Mouse (Mus musculus): Measurements from ENCODE around the gene Birc2. TPM values are rescaled to one million over a fixed set of nuclear protein-coding genes. Genes with fewer than 3 reads are reported as not detected.

The Birc2 gene
- total and polyA plus RNA-seq, 2 experiments from 2014 or later: 21.3 to 32.8 TPM

GRCm38 (mm10) chr9:7851841-7852240 is 15.0 kb upstream of the Birc2 start:
- no peak overlapping the region for H3K27ac ChIP-seq (ENCODE audit: low read depth)
- TF ChIP-seq CTCF (IDR thresholded peaks at IDR 0.05; ENCODE audit: low read depth) (no peak), EP300 (IDR thresholded peaks at IDR 0.05; ENCODE audit: low read depth) (no peak)
- peaks cover 12% of the 10 kb centered on the region for H3K36me3 ChIP-seq (replicated peaks; ENCODE audit: control insufficient read depth, insufficient read depth, low read length)
- H3K9ac ChIP-seq (replicated peaks; ENCODE audit: low read depth, low read length): no peak overlapping the region
- H3K4me2 ChIP-seq (ENCODE audit: low read depth, low read length): no peak overlapping the region
- DNase-seq (ENCODE audit: low spot score) (no peak), ATAC-seq (ENCODE audit: insufficient read depth, low read depth) (no peak)
- no peaks in the 10 kb centered on the region for H3K27me3 ChIP-seq (ENCODE audit: control insufficient read depth, insufficient read depth, low read length)
- no peaks in the 10 kb centered on the region for H3K9me3 ChIP-seq (replicated peaks; ENCODE audit: control insufficient read depth, low read length)
- 87% methylated on average over 8 of the region's 8 CpGs for WGBS
- no peaks in the 10 kb centered on the region for H3K4me1 ChIP-seq (ENCODE audit: control insufficient read depth, insufficient read depth)
- no peak overlapping the region for H3K4me3 ChIP-seq (ENCODE audit: low read depth, low read length)

DNA sequence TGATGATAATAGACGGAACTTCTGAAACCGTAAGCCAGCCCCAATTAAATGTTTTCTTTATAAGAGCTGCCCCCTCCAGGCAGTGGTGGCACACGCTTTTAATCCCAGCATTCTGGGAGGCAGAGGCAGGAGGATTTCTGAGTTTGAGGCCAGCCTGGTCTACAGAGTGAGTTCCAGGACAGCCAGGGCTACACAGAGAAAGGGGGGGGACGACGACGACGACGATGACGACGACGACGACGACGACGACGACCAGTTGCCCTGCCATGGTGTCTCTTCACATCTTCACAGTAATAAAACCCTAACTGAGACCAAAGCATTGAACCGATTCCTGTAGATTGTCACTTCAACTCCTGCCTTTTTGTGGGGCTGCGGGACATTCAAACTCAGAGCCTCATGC is 11.3 kb upstream of the Birc2 start:
- no peaks in the 10 kb centered on the region for H3K4me1 ChIP-seq (ENCODE audit: control insufficient read depth, insufficient read depth)
- WGBS: 89% methylated on average over 18 of the region's 18 CpGs

GRCm38 (mm10) chr9:7846667-7847199 is 9.9 kb upstream of the Birc2 start:
- Histone ChIP-seq H3K4me1 (ENCODE audit: control insufficient read depth, insufficient read depth) (no peaks in the 10 kb centered on the region), H3K36me3 (replicated peaks; ENCODE audit: control insufficient read depth, insufficient read depth, low read length) (peaks cover 12% of the 10 kb centered on the region), H3K4me2 (ENCODE audit: low read depth, low read length) (no peak overlapping the region), H3K27me3 (ENCODE audit: control insufficient read depth, insufficient read depth, low read length) (no peaks in the 10 kb centered on the region), H3K4me3 (ENCODE audit: low read depth, low read length) (no peak overlapping the region), H3K9me3 (replicated peaks; ENCODE audit: control insufficient read depth, low read length) (no peaks in the 10 kb centered on the region), H3K27ac (ENCODE audit: low read depth) (no peak overlapping the region), H3K9ac (replicated peaks; ENCODE audit: low read depth, low read length) (no peak overlapping the region)
- ATAC-seq (ENCODE audit: insufficient read depth, low read depth) (no peak), DNase-seq (ENCODE audit: low spot score) (no peak)
- 92% methylated on average over 1 of the region's 1 CpGs for WGBS
- TF ChIP-seq CTCF (IDR thresholded peaks at IDR 0.05; ENCODE audit: low read depth) (no peak), EP300 (IDR thresholded peaks at IDR 0.05; ENCODE audit: low read depth) (no peak)

More for the DNA sequence above, 11.3 kb upstream of the Birc2 start:
- Histone ChIP-seq H3K27ac (ENCODE audit: low read depth) (no peak overlapping the region), H3K36me3 (replicated peaks; ENCODE audit: control insufficient read depth, insufficient read depth, low read length) (peaks cover 12% of the 10 kb centered on the region), H3K9me3 (replicated peaks; ENCODE audit: control insufficient read depth, low read length) (no peaks in the 10 kb centered on the region), H3K4me3 (ENCODE audit: low read depth, low read length) (no peak overlapping the region), H3K9ac (replicated peaks; ENCODE audit: low read depth, low read length) (no peak overlapping the region), H3K4me2 (ENCODE audit: low read depth, low read length) (no peak overlapping the region), H3K27me3 (ENCODE audit: control insufficient read depth, insufficient read depth, low read length) (no peaks in the 10 kb centered on the region)
- DNase-seq (ENCODE audit: low spot score) (no peak), ATAC-seq (ENCODE audit: insufficient read depth, low read depth) (no peak)
- TF ChIP-seq CTCF (IDR thresholded peaks at IDR 0.05; ENCODE audit: low read depth) (no peak), EP300 (IDR thresholded peaks at IDR 0.05; ENCODE audit: low read depth) (no peak)

- H3K4me1 ChIP-seq (ENCODE audit: control insufficient read depth, insufficient read depth): no peaks in the 10 kb centered on the region
- H3K27ac ChIP-seq (ENCODE audit: low read depth): no peak overlapping the region
- no peak overlapping the region for H3K4me3 ChIP-seq (ENCODE audit: low read depth, low read length)
- H3K36me3 ChIP-seq (replicated peaks; ENCODE audit: control insufficient read depth, insufficient read depth, low read length): peaks cover 12% of the 10 kb centered on the region
- no peak for DNase-seq (ENCODE audit: low spot score)
- ATAC-seq (ENCODE audit: insufficient read depth, low read depth): no peak
- no peak overlapping the region for H3K4me2 ChIP-seq (ENCODE audit: low read depth, low read length)
- H3K9me3 ChIP-seq (replicated peaks; ENCODE audit: control insufficient read depth, low read length): no peaks in the 10 kb centered on the region
- 79% methylated on average over 4 of the region's 4 CpGs for WGBS
- no peaks in the 10 kb centered on the region for H3K27me3 ChIP-seq (ENCODE audit: control insufficient read depth, insufficient read depth, low read length)
- no peak overlapping the region for H3K9ac ChIP-seq (replicated peaks; ENCODE audit: low read depth, low read length)
- no peak for TF ChIP-seq EP300 (IDR thresholded peaks at IDR 0.05; ENCODE audit: low read depth)
- TF ChIP-seq CTCF (IDR thresholded peaks at IDR 0.05; ENCODE audit: low read depth): no peak
Measured at GRCm38 (mm10) chr9:7845216-7845895, 8.5 kb upstream of the Birc2 start.

DNA sequence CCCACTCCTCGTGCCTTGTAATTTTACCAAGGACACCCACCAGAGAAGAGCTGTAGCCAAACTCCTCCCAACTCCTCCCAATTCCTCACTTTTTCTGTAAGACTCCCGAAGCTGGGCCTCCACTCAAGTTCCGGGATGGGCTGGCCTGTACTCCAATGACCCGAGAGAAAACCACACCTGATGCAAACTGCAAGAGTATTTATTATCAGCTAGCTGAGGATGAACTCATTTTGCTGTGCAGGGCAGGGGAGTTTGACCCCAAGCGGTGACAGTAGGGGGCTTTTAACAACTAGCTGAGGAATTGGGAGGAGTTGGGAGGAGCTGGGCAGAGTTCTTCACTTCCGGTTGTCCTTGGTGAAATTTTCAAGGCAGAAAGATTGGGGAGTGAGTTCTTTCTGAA is 4.4 kb upstream of the Birc2 start:
- 52% methylated on average over 6 of the region's 6 CpGs for WGBS
- no peak for ATAC-seq (ENCODE audit: insufficient read depth, low read depth)
- TF ChIP-seq CTCF (IDR thresholded peaks at IDR 0.05; ENCODE audit: low read depth) (no peak), EP300 (IDR thresholded peaks at IDR 0.05; ENCODE audit: low read depth) (no peak)

More for the DNA sequence above, 4.4 kb upstream of the Birc2 start:
- Histone ChIP-seq H3K27ac (ENCODE audit: low read depth) (no peak overlapping the region), H3K36me3 (replicated peaks; ENCODE audit: control insufficient read depth, insufficient read depth, low read length) (no peaks in the 10 kb centered on the region), H3K4me2 (ENCODE audit: low read depth, low read length) (no peak overlapping the region), H3K9me3 (replicated peaks; ENCODE audit: control insufficient read depth, low read length) (no peaks in the 10 kb centered on the region), H3K9ac (replicated peaks; ENCODE audit: low read depth, low read length) (no peak overlapping the region), H3K4me1 (ENCODE audit: control insufficient read depth, insufficient read depth) (no peaks in the 10 kb centered on the region), H3K4me3 (ENCODE audit: low read depth, low read length) (no peak overlapping the region), H3K27me3 (ENCODE audit: control insufficient read depth, insufficient read depth, low read length) (no peaks in the 10 kb centered on the region)
- DNase-seq (ENCODE audit: low spot score): no peak
